Mouse (Mus musculus): ENCODE results near the gene Fcho2.

The Fcho2 gene

DNA sequence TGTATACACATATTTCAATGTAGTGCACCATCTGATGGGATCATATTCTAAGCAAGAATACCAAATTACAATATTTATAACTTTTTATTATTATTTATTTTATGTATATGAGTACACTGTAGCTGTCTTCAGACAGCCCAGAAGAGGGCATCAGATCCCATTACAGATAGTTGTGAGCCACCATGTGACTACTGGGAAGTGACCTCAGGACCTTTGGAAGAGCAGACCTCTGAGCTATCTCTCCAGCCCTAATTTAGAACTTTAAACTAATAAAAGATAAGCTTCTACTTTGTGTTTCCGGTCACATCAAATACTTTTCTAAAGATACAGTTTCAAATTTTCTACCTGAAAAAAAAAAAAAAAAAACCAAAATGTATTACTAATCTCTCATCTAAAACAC, 6.2 kb downstream of the Fcho2 start:
- no peak for DNase-seq (ENCODE audit: low spot score in 2 of 2)

- DNase-seq (ENCODE audit: low spot score in 2 of 2), result no peak
Measured at GRCm38 (mm10) chr13:98804480-98804879, 10.8 kb downstream of the Fcho2 start.

DNA sequence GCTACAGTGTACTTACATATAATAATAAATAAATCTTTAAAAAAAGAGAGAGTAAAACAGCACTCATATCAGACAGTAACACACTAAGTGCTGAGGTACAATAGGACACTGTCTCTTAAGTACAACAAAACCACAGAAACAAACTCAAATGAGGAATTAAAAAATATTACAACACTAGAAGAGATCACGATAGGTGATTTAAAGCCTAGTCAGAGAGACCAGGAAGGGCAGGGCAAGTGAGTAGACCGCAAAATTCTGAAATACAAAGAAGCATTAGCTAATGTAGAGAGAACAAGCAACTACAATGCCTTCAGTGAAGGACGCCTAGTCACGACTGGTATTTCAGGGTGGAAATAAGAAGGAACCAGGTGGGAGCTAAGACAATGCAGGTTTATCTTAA, 11.6 kb downstream of the Fcho2 start:
- DNase-seq (ENCODE audit: low spot score in 2 of 2), result no peak

GRCm38 (mm10) chr13:98802957-98803356, 12.3 kb downstream of the Fcho2 start:
- DNase-seq (ENCODE audit: low spot score in 2 of 2), result no peak

- DNase-seq (ENCODE audit: low spot score in 2 of 2), result no peak
Measured at GRCm38 (mm10) chr13:98795511-98795910, 19.7 kb downstream of the Fcho2 start.

DNA sequence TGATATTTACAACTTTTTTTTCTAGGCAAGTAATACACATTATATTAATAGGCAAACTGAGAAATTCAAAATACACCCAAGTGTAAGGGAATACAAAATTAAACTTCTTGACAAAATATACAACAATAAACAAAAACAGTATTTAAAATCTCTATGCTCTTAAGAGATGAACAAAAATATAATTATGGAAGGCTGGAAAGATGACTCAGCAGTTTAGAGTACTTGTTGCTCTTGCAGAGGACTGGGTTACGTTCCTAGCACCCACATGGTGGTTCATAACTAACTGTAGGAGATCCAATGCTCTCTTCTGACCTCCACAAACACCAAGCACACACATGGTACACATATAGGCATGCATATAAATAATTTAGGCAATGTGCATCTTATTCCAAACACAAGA, 22.4 kb downstream of the Fcho2 start:
- no peak for DNase-seq (ENCODE audit: low spot score in 2 of 2)

GRCm38 (mm10) chr13:98791693-98792092, 23.6 kb downstream of the Fcho2 start:
- DNase-seq (ENCODE audit: low spot score in 2 of 2), result no peak

DNA sequence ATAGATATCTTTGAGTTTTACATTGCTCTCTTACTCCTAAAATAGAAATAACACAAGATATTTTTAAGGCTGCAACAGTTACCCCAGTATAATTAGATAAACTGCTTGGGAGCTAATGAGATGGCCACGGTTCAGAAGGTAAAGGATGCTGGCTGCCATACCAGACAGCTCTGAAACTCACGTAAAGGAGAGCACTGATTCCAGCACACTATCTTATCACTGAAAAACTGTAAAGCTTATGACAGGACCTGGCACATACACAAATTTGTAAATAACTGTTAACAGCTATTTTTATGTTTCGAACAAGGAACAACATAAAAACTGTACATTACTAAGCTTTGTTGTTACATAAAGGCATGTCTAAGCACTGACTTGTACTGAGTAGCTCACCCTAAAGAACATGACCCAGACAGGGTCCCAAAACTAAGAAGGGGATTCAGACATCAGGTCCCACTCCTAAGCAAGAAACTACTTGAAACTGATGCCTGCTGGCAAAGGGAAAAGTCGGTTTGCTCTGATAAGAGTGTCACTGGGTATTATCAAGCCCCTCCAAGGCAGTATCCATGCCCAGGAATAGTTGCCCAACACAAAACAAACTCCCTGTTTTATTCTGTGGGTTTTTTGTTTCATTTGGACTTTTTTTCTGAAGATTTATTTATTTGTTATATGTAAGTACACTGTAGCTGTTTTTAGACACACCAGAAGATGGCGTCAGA, 28.1 kb downstream of the Fcho2 start:
- DNase-seq (ENCODE audit: low spot score in 2 of 2), result no peak

DNA sequence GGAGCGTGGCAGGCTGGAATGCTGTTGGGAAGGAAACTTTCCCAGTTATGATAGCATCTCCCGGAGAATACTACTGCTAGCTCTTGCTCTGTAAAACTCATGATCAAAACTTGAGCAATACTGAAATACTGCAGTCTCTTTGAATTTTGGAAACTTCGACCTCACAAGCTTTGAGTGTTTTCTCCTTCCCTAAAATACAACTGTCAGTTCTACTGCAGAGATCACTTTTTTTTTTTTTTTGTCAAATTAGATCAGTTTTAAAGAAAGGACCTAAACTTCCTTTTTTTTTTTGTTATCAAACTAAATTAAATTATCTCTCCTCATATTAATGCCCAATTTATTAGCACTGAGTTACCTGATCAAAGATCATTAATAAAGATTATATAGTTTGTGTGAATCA, 37.3 kb downstream of the Fcho2 start:
- DNase-seq (ENCODE audit: low spot score in 2 of 2), result no peak

DNA sequence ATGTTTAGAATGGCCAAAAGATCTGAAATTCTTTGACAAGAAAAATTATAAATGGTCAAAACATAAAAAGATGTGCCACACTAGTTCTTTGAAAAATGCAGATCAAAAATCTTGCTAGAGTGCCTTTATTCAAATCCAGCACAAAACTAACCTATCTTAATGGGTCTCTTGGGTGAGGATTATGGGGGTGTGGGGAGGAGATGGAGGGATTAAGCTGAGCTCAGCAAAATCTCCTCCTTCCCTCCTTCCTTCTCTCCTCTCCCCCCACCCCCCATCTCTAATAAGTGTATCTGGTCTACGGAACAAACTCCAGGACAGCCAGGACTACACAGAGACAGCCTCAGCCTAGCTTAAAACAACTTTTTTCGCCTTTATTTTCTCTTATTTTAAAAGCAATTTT, 43.8 kb downstream of the Fcho2 start:
- DNase-seq (ENCODE audit: low spot score in 2 of 2), result no peak

GRCm38 (mm10) chr13:98768329-98768728, 46.9 kb downstream of the Fcho2 start:
- peak in 1 of 2 experiments; percentile 17 for DNase-seq (ENCODE audit: low spot score in 2 of 2)

DNA sequence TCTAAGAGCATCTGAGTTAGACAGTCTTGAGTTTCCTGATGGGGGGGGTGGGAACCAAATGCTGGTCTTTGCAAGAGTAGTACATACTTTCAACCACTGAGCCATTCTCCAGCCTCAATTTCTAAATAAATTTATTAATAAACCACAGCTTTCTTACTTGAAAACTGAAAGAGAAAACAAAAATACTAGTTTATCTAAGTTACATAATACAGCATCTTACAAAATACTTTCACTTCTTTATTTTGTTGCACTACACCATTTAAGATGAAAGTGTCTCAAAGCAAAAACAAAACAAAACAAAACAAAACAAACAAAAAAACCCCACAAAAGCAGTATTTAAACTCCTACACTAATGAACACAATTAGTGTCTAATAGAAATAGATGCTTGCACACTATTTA, 53.5 kb downstream of the Fcho2 start:
- no peak for DNase-seq (ENCODE audit: low spot score in 2 of 2)

DNA sequence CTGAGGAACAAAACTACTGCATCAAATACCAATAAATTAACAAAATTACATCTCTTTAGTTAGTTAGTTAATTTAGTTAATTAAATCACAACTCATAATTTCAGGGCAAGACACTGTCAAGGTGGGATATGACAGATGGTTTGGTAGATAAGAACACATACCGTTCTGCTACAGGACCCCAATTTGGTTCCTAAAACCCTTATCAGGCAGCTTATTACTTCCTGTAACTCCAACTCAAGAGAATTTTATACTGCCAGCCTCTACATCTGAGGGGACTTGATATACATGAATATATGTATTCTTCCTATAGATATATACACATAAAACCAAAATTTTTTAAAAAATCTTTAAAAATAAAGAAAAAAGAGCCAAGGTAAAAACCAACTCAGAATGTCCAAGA, 59.4 kb downstream of the Fcho2 start:
- DNase-seq (ENCODE audit: low spot score in 2 of 2), result no peak

DNA sequence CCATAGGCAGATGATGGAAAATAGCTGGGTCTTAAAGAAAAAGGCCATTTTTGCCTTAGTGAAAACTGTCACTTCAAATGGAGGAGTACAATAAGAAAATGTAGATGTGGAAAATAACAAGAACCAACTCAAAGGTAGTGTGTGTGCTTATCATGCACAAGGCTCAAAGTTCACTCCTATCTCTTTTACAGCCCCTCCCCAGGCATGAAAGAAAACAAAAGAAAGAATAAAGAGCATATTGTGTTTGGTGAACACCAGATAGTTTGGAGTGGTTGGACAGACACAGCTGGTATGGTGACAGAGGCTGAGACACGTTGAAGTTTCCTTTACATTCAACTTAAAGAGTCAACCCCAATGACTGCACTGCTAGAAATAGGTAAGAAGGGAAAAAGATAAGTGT, 70.6 kb downstream of the Fcho2 start:
- no peak for DNase-seq (ENCODE audit: low spot score in 2 of 2)

GRCm38 (mm10) chr13:98743829-98744228, 71.4 kb downstream of the Fcho2 start:
- DNase-seq (ENCODE audit: low spot score in 2 of 2), result no peak

DNA sequence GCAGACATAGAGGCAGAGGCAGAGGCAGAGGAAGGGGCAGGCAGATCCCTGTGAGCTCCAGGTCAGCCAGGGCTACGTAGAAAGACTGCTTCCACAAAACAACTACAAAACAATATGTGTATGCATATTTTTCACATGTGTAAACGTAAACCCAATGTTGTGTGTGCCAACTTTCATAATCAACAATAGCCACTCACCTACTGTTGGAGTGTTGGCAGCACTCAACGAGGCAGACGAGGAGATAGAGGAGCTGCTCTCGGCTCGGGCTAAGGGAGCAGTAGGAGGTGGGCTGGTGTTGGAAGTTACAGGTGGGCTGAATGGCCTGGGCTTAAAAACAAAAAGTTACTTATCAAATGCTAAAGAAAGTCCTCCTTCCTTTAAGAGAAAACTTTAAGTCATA, 72.0 kb downstream of the Fcho2 start:
- no peak for DNase-seq (ENCODE audit: low spot score in 2 of 2)

DNA sequence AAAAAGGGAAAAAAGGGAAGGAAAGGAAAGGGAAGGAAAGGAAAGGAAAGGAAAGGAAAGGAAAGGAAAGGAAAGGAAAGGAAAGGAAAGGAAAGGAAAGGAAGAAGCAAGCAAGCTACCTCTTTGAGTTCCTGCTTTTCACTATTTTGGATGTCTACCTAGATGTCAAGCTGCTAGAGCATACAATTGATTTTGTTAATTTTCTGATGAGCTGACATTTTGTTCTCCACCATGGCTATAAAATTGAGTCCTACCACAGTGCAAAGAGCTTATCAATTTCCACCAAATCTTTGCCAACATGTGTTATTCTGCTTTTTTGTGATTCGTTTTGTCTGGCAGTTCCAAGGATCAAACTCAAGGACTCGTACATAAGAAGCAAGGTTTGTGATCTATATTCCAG, 77.0 kb downstream of the Fcho2 start:
- no peak for DNase-seq (ENCODE audit: low spot score in 2 of 2)

- DNase-seq (ENCODE audit: low spot score in 2 of 2), result no peak
Measured at GRCm38 (mm10) chr13:98733292-98733691, 82.0 kb downstream of the Fcho2 start.

DNA sequence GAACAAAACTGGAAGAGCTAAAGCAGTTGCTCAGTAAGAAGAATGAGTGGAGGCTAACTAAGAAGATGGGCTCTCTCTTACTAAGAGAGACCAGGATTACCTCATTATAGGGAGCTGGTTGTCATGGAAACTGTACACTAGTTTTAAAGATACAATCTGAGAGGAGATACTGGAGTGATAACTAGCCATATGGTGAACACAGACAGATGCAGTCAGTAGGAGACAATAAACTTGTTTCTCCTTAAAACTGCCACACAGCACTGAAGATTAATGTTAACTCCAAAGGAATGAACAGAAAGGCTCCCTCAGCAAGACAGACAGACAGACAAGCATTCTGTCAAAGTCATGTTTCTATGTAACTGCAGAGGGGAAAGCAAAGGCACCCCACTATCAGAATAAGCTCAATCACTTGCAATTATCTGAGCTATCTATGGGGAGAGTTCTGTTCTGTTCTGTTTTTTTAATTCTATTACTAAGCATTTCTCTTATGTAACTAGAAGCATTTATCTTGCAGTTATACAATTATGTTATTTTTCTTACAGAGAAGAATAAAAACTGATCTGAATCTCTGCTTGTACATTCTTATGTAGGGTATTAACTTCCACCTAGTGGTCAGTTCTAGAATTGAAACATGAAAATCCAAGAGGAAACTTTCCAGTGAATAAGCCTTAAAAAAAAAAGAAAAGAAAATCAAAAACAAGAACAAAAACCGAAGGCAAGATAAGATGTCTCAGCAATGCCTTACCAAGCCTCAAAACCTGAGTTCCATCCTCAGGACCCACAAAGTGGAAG, 85.8 kb downstream of the Fcho2 start:
- DNase-seq (ENCODE audit: low spot score in 2 of 2), result no peak

- DNase-seq (ENCODE audit: low spot score in 2 of 2), result no peak
Measured at GRCm38 (mm10) chr13:98726494-98726893, 88.8 kb downstream of the Fcho2 start.

DNA sequence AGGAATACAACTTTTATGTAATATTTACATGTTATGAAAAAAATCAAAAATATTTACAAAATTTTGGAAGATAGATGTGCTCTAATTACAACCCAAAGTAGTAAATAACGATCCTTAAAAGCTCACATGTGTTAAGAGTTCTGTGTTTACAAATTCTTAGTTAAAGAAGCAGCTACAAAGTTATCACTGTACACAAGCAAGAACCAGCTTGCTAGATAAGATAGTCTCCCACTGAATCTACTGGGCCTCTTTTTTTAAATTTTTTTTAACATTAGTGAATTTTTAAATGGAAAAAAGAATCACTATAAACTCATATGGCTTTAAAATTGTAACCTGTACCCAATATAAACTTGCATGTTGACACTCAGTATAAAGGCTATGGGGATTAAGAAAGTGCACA, 91.8 kb downstream of the Fcho2 start:
- DNase-seq (ENCODE audit: low spot score in 2 of 2), result no peak

GRCm38 (mm10) chr13:98722296-98722695, 93.0 kb downstream of the Fcho2 start:
- no peak for DNase-seq (ENCODE audit: low spot score in 2 of 2)

DNA sequence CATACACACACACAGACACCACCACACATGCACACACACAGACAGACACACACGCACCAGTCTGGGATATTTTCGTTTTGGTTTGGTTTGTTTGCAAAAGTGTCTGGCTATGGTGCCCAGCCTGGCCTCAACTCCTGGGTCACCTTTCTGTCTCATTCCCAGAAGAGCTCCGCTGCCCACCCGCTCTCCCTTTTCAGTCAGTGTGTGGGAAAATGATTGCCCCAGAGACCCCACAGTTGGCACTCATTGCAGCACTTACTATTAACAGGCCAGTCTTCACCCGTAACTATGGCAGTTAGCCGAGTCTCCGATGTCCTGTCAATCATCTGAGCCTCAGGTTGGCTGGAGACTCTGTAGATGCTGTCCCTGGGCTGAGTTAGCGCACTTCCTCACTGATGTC, 99.1 kb downstream of the Fcho2 start:
- DNase-seq (ENCODE audit: low spot score in 2 of 2), result no peak

All from right cerebral cortex, postnatal 36 days (tissue).